Mouse (Mus musculus) stomach, embryonic 14.5 days (tissue): ENCODE measurements around the gene Mrgprg. TPM values are rescaled to one million over a fixed set of nuclear protein-coding genes. Genes with fewer than 3 reads are reported as not detected.

ENCODE experiments used
- ATAC-seq: fragments of 200-750 bp; cut with Nextera tagmentation; 2 replicates; pipeline ENCODE4 v1.8.0; 2017; ENCODE audit warnings: low read depth, moderate TSS enrichment; ENCODE audit not compliant: insufficient number of reproducible peaks, insufficient read depth, low FRiP score
- H3K27ac ChIP-seq: fragments of 300-500 bp; sonication (generic); 2 replicates; pipeline ENCODE4 v1.5.1; 2014; ENCODE audit warnings: mild to moderate bottlenecking, low read length, moderate library complexity, mixed read lengths
- H3K27me3 ChIP-seq: fragments of 300-500 bp; sonication (generic); 2 replicates; pipeline ENCODE4 v1.6.1; 2014; ENCODE audit warnings: low read length, control low read depth, mixed read lengths; ENCODE audit not compliant: control insufficient read depth, insufficient read depth
- H3K36me3 ChIP-seq: fragments of 300-500 bp; sonication (generic); 2 replicates; pipeline ENCODE4 v1.6.1; 2014; ENCODE audit warnings: mild to moderate bottlenecking, control low read depth, low read length, moderate library complexity, mixed read lengths; ENCODE audit not compliant: control insufficient read depth, insufficient read depth
- H3K4me1 ChIP-seq: fragments of 300-500 bp; sonication (generic); 2 replicates; pipeline ENCODE4 v1.6.1; 2014; ENCODE audit warnings: low read length, control low read depth, mixed read lengths; ENCODE audit not compliant: control insufficient read depth, insufficient read depth
- H3K4me2 ChIP-seq: fragments of 300-500 bp; sonication (generic); replicated peaks from 2 replicates; pipeline ENCODE4 v1.6.1; 2014; ENCODE audit warnings: low read depth, low read length, control low read depth
- H3K4me3 ChIP-seq: fragments of 300-500 bp; sonication (generic); 2 replicates; pipeline ENCODE4 v1.5.1; 2014; ENCODE audit warnings: low read depth, low read length, control low read depth
- H3K9ac ChIP-seq: fragments of 300-500 bp; sonication (generic); replicated peaks from 2 replicates; pipeline ENCODE4 v1.6.1; 2014; ENCODE audit warnings: low read depth, mild to moderate bottlenecking, control low read depth, low read length, moderate library complexity, mixed read lengths
- H3K9me3 ChIP-seq: fragments of 300-500 bp; sonication (generic); 2 replicates; pipeline ENCODE4 v1.6.1; 2016; ENCODE audit warnings: low read depth, low read length, control low read depth; ENCODE audit not compliant: control insufficient read depth
- WGBS: fragments of 180-500 bp; shearing (Covaris S2); extraction: QIAGEN DNeasy Blood & Tissue Kit; methylation state at CpG from one replicate; pipeline ENCODE4 v1.1.7; 2014; 5-methylcytosine and 5-hydroxymethylcytosine counted together
- microRNA-seq: library from miRNA; unstranded; fragments of <30 nt; microRNA quantifications from one replicate; pipeline ENCODE4, GENCODE M21; 2016
- polyA plus RNA-seq: library from polyadenylated mRNA; unstranded; fragments of >200 nt; fragmentation: Nextera tagmentation; extraction: Ambion mirVana; gene quantifications from 2 replicates; pipeline ENCODE4 v1.2.1, GENCODE M21; 2014

Gene Mrgprg
- polyA plus RNA-seq, 1 experiment from 2014 or later = not detected

- no peaks in the 10 kb centered on the region for H3K27me3 ChIP-seq
- H3K4me1 ChIP-seq = 0 out of 2 replicates have a peak, but pooled peaks cover 5% of the 10 kb centered on the region
- 68% methylated on average over 10 of the region's 10 CpGs for WGBS
Observed at GRCm38 (mm10) chr7:143729886-143730285, 36.9 kb downstream of the Mrgprg start.

GRCm38 (mm10) chr7:143726396-143726795 lies 40.4 kb downstream of the Mrgprg start:
- no peaks in the 10 kb centered on the region for H3K9me3 ChIP-seq
- H3K4me3 ChIP-seq = no peak overlapping the region
- no peak overlapping the region for H3K4me2 ChIP-seq
- H3K4me1 ChIP-seq = 0 out of 2 replicates have a peak, but pooled peaks cover 5% of the 10 kb centered on the region
- no peaks in the 10 kb centered on the region for H3K27me3 ChIP-seq
- 87% methylated on average over 4 of the region's 4 CpGs for WGBS
- no peaks in the 10 kb centered on the region for H3K36me3 ChIP-seq
- no peak for ATAC-seq
- no peak overlapping the region for H3K27ac ChIP-seq
- H3K9ac ChIP-seq = no peak overlapping the region

More at GRCm38 (mm10) chr7:143729886-143730285, 36.9 kb downstream of the Mrgprg start:
- no peak overlapping the region for H3K4me3 ChIP-seq
- ATAC-seq = no peak
- no peak overlapping the region for H3K27ac ChIP-seq
- no peak overlapping the region for H3K9ac ChIP-seq
- H3K36me3 ChIP-seq = no peaks in the 10 kb centered on the region; the same call in 1 of the 2 replicates
- H3K9me3 ChIP-seq = no peaks in the 10 kb centered on the region
- no peak overlapping the region for H3K4me2 ChIP-seq

GRCm38 (mm10) chr7:143723841-143724240 lies 43.0 kb downstream of the Mrgprg start:
- WGBS = 66% methylated on average over 4 of the region's 4 CpGs
- Histone ChIP-seq H3K36me3 (no peaks in the 10 kb centered on the region), H3K4me2 (peak overlapping the region; percentile 32), H3K9me3 (no peaks in the 10 kb centered on the region), H3K4me3 (no peak overlapping the region), H3K27me3 (no peaks in the 10 kb centered on the region), H3K9ac (no peak overlapping the region), H3K27ac (peak overlapping the region; percentile 83), H3K4me1 (0 out of 2 replicates have a peak, but pooled peaks cover 2% of the 10 kb centered on the region)
- ATAC-seq = peak; percentile 94

- Histone ChIP-seq H3K36me3 (no peaks in the 10 kb centered on the region), H3K9me3 (no peaks in the 10 kb centered on the region), H3K9ac (no peak overlapping the region), H3K4me1 (0 out of 2 replicates have a peak, but pooled peaks cover 2% of the 10 kb centered on the region), H3K4me2 (no peak overlapping the region), H3K4me3 (no peak overlapping the region), H3K27ac (peak overlapping the region; percentile 28; the same call in 1 of the 2 replicates), H3K27me3 (no peaks in the 10 kb centered on the region)
- WGBS = 79% methylated on average over 5 of the region's 5 CpGs
- ATAC-seq = no peak
Observed at GRCm38 (mm10) chr7:143722646-143723045, 44.1 kb downstream of the Mrgprg start.

GRCm38 (mm10) chr7:143717811-143718210 lies 49.0 kb downstream of the Mrgprg start:
- no peaks in the 10 kb centered on the region for H3K4me1 ChIP-seq
- ATAC-seq = peak; percentile 54; the same call in 1 of the 2 replicates
- no peak overlapping the region for H3K9ac ChIP-seq
- H3K4me2 ChIP-seq = no peak overlapping the region
- H3K27ac ChIP-seq = no peak overlapping the region
- H3K36me3 ChIP-seq = peaks cover 13% of the 10 kb centered on the region
- WGBS = 61% methylated on average over 1 of the region's 1 CpGs
- H3K9me3 ChIP-seq = no peaks in the 10 kb centered on the region
- no peaks in the 10 kb centered on the region for H3K27me3 ChIP-seq
- H3K4me3 ChIP-seq = no peak overlapping the region

Small RNA genes lying within 50 kb of the gene (microRNA-seq; reads per million reads assigned to microRNA genes)
- gene Gm22064 = not detected

Other genes starting within 250 kb of the Mrgprg start
- 109 and 120 TPM in 2 replicates for gene Nap1l4, start 217.9 kb downstream of the Mrgprg start, polyA plus RNA-seq
- gene Cars, start 166.9 kb downstream of the Mrgprg start, polyA plus RNA-seq = 51.1 and 58.1 TPM in 2 replicates
- 0.17 TPM in 1 of 2 replicates, not detected in the other for gene Tnfrsf26, start 138.3 kb downstream of the Mrgprg start, polyA plus RNA-seq
- gene Tnfrsf22, start 117.3 kb downstream of the Mrgprg start, polyA plus RNA-seq = 12.4 and 13.7 TPM in 2 replicates
- gene Tnfrsf23, start 81.1 kb downstream of the Mrgprg start, polyA plus RNA-seq = 1.7 and 1.9 TPM in 2 replicates
- gene Osbpl5, start 10.0 kb downstream of the Mrgprg start, polyA plus RNA-seq = 46.1 and 46.6 TPM in 2 replicates
- 1.7 and 2.7 TPM in 2 replicates for gene Mrgpre, start 17.5 kb upstream of the Mrgprg start, polyA plus RNA-seq
- gene Nadsyn1, start 55.9 kb upstream of the Mrgprg start, polyA plus RNA-seq = 8.5 and 9.8 TPM in 2 replicates
- 43.8 and 53.1 TPM in 2 replicates for gene Dhcr7, start 56.2 kb upstream of the Mrgprg start, polyA plus RNA-seq
- gene Gm498, start 99.8 kb upstream of the Mrgprg start, polyA plus RNA-seq = not detected in 2 replicates
- gene Shank2, start 234.9 kb upstream of the Mrgprg start, polyA plus RNA-seq = 1.2 and 1.3 TPM in 2 replicates